Mouse (Mus musculus) lung, postnatal 10 days (tissue): ENCODE measurements around the gene Mlst8.
"Not testable (repeated sequence)": the region's sequence is repeated elsewhere in the genome, so short reads cannot be mapped to it uniquely, and the experiment has no call there.

Experiments used
- DNase-seq: peaks from one replicate; pipeline ENCODE4 v3.0.0; 2021

Mlst8 gene

DNA sequence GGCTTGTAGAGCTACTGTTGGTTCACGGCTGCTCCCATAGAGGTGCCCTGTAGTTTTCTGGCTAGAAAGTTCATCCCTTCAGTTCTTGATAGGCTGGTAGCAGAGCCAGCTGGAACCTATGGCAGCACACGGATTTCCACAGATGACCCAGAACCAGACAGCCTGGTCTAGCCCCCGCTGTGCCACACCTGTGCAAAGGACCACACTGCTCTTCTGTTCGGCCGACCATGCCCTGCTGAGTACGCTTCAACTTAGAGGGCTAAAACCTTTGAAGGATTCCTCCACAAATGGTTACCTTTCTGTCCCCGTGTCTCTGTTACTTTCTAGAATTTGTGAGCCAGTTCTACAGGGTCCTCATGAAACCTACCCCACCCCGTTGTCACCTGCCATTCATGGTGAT is 53.6 kb downstream of the Mlst8 start:
- not testable (repeated sequence) for DNase-seq

- no peak for DNase-seq
Measured at GRCm38 (mm10) chr17:24424489-24424888, 54.4 kb downstream of the Mlst8 start.
